Mouse (Mus musculus): ENCODE measurements around the gene F2rl3.

Gene F2rl3

DNA sequence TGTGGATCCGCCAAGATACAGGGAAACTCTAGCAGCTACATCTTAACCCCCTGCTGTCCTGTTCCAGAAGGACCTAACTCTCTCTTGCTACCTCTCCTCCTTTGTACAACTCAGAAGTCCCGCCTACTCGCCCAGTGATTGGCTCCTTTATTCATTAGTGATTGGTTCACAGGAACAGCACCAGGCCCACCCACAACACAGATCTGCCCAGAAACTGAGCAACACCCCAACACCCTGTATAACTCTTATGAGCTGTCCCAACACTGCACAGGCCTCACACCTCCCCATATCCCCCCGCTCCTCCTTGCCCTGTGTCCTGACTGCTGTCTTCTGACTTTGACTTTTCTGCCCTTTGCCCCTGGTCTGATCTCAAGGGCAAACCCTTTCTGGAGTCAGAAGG, 4.0 kb downstream of the F2rl3 start:
- no peak for DNase-seq (ENCODE audit: low read depth)

DNA sequence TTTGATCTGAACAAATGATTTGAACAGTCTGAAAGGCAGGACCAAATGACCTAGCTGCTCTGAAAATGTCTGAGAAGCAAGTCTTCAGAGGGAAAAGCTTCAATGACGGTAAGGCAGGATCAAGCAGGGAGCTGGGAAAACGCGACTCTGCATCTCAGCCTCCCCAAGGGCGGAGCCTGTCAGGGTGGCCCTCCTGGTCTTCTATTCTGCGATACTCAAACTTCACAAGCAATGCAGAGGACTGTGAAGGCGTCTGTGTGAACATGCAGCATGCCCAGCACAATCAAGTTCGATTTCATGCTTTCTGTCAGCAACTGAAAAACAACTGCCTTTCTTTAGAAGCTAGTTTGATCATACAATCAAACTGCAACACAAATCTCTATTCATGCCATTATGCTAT, 5.1 kb downstream of the F2rl3 start:
- DNase-seq (ENCODE audit: low read depth) = no peak

DNA sequence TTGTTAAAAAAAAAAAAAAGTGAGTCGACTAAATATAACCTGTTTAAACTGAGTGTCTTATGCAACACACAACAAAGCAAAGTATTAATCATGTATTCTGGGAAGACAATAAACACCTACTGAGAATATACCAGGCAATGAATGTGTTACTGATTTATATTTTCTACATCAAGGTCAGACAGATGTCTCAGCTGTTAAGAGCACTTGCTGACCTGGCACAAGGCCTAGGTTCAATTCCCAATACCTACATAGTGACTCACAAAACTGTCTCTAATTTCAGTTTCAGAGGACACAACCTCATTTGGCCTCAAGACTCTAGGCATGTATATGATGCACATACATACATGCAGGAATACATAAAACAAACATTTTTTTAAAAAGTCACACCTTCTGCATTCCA, 16.1 kb downstream of the F2rl3 start:
- no peak for DNase-seq (ENCODE audit: low read depth)

- DNase-seq (ENCODE audit: low read depth) = no peak
Measured at GRCm38 (mm10) chr8:72780644-72781043, 19.0 kb downstream of the F2rl3 start.

GRCm38 (mm10) chr8:72801583-72801982, 39.9 kb downstream of the F2rl3 start:
- DNase-seq (ENCODE audit: low read depth) = no peak

GRCm38 (mm10) chr8:72812690-72813089, 51.0 kb downstream of the F2rl3 start:
- peak; percentile 8 for DNase-seq (ENCODE audit: low read depth)
